Mouse (Mus musculus) adrenal gland, adult 2 months (tissue): Measurements from ENCODE around the gene Boc. TPM values are rescaled to one million over a fixed set of nuclear protein-coding genes. Genes with fewer than 3 reads are reported as not detected.

Source experiments
- DNase-seq: peaks from one replicate; pipeline ENCODE4 v3.0.0; 2021
- long read RNA-seq: library from polyadenylated mRNA; stranded (forward); transcript quantifications from one replicate; pipeline ENCODE4 v2.0.0, GENCODE M21; 2021
- polyA plus RNA-seq: library from polyadenylated mRNA; depleted of rRNA; stranded (reverse); fragments of >200 nt; gene quantifications from 2 replicates; pipeline ENCODE4 v1.2.3, GENCODE M21; 2012; rRNA removed
- total RNA-seq, 2 experiments: library from RNA; stranded (reverse); gene quantifications; 2 replicates each; pipeline ENCODE4 v1.2.3; 2021

The Boc gene
- 10 to 100 TPM; 46.3 to 52.1 TPM for total RNA-seq
- polyA plus RNA-seq, result 73.4 and 94.6 TPM in 2 replicates
- long read RNA-seq, full-length matches to known transcripts, result 6 of 42 reads
- long read RNA-seq, partial matches to known transcripts, result 17 of 42 reads
- long read RNA-seq, other reads (novel, unspliced or antisense), result 19 of 42 reads

DNA sequence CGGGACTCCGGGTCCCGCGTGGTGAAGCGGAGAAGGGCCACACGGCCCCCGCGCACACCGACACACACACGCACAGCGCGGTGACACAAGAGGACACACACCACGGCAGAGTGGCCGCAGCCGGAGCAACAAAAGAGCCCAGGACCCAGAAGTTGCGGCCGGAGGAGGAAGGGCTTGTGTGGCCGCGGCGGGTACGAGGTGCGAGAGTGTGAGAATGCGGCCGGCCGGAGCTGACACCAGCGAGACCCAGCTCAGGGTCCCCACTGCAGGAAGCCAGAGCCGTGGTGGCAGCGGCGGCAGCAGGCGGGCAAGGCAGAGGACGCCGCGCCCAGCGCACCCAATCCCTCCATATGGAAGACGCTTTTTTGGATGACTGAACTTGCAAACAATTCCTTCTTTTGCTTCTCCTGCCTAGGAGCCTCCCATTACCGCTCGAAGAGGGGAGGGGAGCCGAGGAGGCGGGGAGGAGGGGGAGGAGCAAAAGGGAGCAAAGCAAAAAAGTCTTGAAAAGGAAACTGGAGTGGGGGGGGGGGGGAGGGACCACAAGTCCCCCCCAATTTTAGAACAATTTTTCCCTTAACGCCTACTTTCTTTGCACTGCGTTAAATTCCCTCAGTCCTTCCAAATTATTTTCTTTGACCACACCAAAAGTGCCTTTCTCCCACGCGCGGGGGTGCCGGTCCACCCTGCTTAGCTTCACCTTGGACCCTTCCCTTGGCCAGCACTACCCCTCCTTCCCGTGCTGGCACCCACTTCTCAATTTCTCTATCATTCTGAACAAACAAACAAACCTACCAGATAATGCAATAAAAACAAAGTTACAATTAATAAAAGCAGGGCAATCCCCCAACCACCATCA is at the start of gene Boc:
Gene Boc, minus strand, starts transcription at position 427 of the 859 bp plus-strand sequence.
- DNase-seq, result peak; percentile 91

- DNase-seq, result no peak
Observed at GRCm38 (mm10) chr16:44606643-44607042, 47.9 kb upstream of the Boc start.

GRCm38 (mm10) chr16:44604021-44604616 is 45.4 kb upstream of the Boc start:
- DNase-seq, result no peak

DNA sequence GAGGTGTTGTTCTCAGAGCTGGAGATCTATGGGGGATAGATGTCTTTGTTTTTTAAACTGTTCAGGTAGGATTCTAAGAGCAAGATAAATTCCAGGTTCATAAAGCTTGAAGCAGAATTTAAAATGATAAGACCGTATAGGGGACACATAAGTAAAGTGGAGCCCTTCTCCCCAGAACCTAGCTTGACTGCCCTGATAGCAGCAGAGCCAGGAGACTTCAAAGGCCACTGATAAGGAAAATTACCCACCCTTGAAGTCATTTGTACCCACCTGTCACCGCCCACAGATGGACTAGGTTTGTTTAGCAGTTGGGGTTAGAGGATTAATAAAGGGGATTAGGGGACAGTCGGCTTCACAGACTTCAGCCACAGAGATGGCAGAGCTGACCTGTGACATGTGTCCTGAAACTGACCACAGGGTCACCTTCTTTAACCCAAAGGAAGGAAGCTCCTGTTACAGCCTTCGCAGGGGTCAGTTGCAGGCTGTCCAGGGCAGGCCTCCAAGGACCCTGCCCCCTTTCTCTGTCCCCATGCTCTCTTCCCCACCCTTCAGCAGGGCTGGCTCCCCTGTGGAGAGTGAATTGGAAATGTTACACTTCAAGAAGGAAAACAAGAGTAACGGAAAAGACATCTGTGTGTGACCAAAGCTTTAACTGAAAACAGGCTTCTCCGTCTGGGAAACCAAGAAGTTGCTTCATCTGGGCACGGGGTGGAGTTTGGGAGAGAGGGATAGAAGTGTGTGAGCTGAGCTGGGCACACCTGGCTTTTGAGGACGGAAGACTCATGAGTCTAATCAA is 43.5 kb upstream of the Boc start:
- DNase-seq, result no peak

DNA sequence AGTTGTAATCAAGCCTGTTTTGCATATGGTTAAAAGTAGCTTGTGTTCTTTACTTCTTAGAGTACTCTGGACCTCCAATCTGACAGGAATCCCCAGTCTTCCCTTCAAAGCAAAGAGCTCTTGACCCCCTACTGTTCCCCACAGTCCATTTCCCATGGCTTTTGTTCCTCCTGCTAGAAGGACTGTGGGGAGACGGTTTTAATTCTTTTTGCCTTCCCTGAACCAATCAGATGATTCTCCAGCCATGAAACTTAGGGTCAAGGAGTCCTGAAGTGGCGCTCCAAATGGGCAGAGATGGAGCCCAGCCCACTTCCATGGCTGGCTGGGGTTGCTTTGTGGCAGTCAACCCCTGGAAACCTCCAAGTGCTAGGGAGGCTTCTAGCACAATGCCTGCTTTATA is 42.5 kb upstream of the Boc start:
- DNase-seq, result no peak

GRCm38 (mm10) chr16:44597106-44597806 is 38.6 kb upstream of the Boc start:
- DNase-seq, result no peak

DNA sequence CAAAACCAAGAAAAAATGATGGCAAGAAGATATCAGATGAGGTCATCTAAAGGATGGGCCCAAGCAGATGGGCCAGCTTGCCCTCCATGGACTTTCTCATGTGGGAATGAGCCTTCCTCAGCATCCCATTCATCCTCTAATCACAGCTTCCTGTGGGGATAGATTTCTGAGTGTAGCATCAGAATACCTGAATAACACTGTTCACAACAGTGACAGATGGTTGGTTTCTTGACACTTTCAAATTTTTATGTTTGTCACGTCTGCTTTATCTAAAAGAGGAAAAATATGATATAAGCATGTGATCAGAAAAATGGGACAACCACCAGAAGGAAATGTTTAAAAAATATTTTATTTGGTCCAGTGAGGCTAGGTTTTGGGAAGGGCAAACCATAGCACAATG is 30.8 kb upstream of the Boc start:
- DNase-seq, result no peak

GRCm38 (mm10) chr16:44579421-44580024 is 20.8 kb upstream of the Boc start:
- DNase-seq, result no peak

DNA sequence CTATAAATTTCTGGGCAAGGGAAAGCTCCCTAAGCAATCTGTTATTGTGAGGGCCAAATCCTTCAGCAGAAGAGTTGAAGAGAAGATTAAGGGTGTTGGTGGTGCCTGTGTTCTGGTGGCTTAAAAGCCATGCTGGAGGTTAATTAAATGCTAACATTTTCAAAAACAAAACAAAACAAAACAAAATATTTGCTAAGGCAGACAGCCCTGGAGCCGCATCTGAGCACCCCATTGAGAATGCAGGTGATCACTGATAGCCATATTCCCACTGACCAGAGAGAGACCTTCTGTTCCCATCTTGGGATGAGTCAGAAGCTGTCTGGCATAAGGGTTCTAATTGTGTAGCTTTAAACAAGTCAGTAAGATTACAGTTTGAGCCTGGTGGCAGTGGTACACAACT is 19.9 kb upstream of the Boc start:
- DNase-seq, result no peak

DNA sequence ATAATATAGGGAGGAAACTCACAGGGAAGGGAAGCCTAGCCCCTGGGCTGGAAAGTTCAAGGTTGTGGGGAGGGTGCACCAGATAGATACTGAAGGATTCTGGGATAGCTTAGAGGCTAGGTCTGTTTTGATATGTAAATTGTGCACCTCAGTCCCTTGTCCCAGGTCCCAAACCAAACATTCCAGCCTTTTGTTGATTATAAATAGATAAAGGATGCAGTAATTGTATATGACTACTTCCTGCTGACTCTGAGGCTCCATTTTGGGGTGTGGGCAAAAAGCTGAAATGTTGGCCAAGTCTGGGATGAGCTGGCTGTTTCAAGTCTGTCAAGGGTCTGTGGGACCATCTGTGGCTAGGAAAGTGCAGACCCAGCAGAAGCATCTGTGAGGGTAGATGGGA is 9.4 kb upstream of the Boc start:
- no peak for DNase-seq

GRCm38 (mm10) chr16:44565328-44566210 is 6.9 kb upstream of the Boc start:
- no peak for DNase-seq

DNA sequence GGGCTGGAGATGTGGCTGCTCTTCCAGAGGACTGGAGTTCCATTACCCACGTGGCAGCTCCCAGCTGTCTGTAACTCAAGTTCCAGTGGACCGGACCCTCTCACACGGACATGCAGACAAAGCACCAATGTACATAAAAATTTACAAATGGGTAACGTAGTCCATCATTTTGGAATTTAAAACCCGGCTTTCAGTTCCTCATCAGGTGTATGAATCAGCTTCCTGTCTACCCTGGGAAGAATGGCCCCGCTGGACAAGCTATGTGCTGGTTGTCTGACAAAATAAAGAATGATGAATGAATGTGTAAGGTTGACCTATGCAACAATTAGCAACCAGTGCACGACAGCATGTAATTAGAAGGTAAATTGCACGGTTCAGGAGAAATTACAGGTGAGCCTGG is 5.7 kb upstream of the Boc start:
- no peak for DNase-seq

- no peak for DNase-seq
Observed at GRCm38 (mm10) chr16:44562061-44562460, 3.4 kb upstream of the Boc start.

DNA sequence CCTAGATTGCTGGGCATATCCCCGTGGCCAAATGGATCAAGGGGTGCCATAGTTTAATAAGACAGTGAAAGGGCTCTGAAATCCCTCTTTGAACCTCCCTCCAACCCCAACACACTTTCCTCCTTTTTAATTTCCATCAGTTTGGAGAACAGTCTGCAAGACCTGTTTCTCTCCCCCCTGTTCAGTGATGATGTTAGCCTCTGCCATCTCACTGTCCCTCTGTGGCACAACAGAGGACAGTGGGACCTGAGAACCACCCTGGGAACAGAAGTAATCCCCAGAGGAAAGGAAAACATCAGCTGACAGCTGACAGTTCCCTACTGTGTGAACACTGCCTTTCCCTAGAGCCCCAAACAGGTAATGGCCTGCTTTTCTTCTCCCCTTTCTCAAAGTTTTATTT is 1.5 kb upstream of the Boc start:
- DNase-seq, result no peak

DNA sequence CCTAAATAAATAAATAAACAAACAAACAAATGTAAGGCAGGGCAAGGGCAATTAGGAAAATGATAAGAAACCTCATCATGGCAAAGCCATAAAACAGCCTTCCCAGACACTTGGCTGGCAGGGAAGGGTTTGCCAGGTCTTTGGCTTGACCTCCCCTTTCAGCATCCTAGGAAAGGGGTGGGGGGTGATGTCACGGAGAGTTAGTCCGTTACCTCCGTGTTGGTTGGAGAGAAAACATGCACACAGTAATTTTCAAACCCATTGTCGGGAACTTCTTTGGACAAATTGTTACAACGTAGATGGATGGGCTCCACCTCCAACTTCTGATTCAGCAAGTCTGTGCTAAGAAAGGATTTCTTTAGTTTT is 616 bp upstream of the Boc start:
- no peak for DNase-seq

DNA sequence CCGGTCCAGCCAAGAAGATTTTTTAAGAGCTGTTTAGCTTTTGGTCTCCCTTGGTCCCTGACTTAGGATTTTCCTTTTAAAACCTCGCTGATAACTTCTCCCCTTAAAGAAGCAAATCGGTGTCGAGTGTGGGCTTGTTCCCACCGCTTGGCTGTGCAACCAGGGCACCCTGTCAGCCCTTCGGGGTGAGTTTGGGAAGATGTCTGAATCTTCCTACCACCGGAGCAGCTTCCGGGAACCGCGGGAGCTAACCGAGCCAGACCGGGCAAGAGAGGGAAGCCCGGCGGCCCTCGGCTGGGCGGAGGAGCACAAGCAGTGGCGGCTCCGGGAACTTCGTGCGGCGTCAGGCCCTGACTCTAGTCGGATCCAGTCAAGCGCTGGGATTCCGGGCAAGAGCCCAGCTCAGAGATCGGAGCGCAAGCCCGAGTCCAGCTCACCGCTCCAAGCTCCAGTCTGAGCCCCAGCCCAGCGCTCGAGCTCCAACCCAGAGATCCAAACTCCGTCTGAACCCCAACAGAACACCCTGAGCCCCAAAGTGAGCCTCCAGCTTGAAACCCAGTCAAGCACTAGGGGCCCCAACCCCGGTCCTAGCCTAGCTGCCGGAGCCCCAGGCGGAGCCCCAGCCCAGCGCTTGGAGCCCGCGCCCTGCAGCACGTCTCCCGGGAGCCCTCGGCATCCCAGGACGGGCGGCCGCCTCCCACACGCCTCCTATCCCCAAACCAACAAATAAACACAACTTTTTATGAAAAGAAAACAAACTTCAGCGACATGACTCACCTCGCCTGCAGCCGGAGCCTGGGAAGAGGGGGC is 831 bp downstream of the Boc start:
- peak; percentile 77 for DNase-seq

DNA sequence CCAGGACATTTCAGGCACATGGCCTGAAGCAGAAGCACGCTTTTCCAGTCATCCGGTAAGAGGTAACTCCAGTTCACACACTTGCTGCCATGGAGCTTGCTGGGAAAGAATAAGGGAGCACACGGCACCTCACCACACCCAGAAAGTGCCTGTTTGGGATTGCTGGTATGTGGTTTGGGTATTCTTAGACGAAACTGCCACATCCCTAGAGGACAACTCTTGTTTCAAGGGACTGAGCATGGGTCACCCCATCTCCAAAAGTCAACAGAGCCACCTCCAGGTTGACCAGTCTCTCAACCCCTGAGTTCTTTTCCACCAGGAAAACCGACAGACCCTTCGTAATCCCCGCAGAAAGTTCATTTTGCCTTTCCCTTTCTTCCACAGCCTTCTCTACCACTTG is 1.6 kb downstream of the Boc start:
- peak; percentile 60 for DNase-seq

- DNase-seq, result peak; percentile 75
Observed at GRCm38 (mm10) chr16:44555791-44556709, 2.6 kb downstream of the Boc start.
